Mouse (Mus musculus) left cerebral cortex, postnatal 25 days (tissue): ENCODE measurements around the gene Stk39. TPM values are rescaled to one million over a fixed set of nuclear protein-coding genes. Genes with fewer than 3 reads are reported as not detected.
"Not testable (repeated sequence)": the region's sequence is repeated elsewhere in the genome, so short reads cannot be mapped to it uniquely, and the experiment has no call there.

Experiments used
- DNase-seq, 2 experiments: peaks; one replicate each; pipeline ENCODE4 v3.0.0; 2022; ENCODE audit warnings: low spot score in 2 of 2, mixed read lengths in 1 of 2
- intact Hi-C: fragments of 180-260 bp; cut with DNase I; formaldehyde crosslinking; loops from one replicate; pipeline ENCODE4 v1.15.1; 2025
- total RNA-seq, 2 experiments: library from RNA; stranded (reverse); gene quantifications; 2 replicates each; pipeline ENCODE4 v1.2.3; 2021

Stk39 gene
- total RNA-seq, 2 experiments from 2014 or later: 67.1 to 72.0 TPM

GRCm38 (mm10) chr2:68269646-68270045 is 202.4 kb downstream of the Stk39 start:
- intact Hi-C loops: no loop called here
- DNase-seq: no peak

DNA sequence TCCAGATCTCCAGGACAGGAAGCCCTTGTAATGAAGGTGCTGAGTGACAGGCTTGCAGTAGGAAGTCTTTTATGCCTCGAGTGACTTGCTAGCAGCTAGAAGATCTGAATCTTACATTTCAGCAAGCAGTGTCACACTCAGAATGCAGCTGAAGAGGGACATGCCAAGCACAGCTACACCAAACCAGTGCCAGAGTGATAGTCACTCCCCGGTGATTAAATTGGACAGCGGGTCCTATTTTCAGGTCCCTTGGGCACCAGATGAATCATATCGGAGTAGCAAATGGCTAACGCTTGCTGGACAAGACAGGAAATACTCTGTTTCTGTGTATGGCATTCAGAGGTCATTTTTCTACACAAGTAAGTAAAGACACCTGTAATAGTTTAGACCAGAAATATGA is 207.2 kb downstream of the Stk39 start:
- peak in 1 of 2 experiments; percentile 13 for DNase-seq
- intact Hi-C loops: no loop called here

DNA sequence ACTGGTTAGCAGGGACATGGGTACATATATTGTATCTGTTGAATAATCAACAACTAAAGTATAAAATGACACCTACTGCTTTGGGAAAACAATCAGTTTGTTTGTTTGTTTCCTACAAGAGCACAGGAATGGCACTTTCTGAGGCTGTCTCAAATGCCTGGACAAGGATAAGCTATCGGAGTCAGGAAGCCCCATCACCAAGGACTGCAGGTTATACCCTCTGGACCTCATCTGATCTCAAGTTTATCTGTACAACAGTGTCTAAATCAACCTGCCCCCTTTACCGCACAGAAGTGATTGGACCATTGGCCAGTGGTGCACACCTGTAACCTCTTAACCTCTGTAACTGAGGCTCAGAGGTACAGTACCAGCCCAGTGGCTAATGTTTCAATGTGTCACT is 211.2 kb downstream of the Stk39 start:
- DNase-seq: no peak
- intact Hi-C loops: no loop called here

DNA sequence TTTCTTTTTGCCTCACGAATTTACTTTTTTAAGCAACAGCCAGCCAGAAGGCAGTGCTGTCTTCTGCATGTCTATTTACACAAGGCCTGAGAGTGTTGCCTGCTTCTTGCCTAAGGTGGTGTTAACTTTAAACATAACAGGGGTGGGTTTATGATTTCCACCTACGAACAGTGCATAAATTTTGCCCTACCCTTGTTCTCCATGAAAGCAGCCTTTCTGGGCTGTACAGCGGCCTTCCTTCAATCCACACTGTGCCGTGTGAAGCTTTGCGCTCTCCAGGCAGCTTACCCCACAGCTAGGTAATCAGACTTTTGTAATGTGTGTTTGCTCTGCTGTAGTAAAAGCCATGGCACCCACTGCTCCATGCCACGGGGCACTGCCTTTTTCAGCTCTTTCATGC is 214.5 kb downstream of the Stk39 start:
- peak; percentile 24 to 83 for DNase-seq
- intact Hi-C loops: loop anchor here (2.0 kb wide), 1 partner anchor 47 kb away; no protein-coding TSS in a partner anchor

DNA sequence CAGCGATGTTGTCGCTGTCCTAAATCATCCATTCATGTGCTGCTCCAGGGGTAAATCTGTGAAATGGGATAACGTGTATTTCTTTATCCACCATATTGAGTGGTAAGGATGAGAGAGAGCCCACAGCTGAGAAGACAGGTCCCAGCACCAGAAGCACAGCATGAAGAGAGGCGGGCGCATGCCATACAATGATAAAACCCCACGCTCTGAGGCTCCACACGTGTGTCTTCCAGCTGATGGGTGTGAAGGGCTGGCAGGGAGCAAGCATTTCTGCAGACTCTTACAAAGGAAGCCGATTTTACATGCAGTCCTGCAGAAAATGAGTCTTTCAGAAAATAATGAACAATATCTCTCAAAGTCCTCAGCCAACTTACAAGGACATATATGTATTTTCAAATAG is 215.6 kb downstream of the Stk39 start:
- peak in 1 of 2 experiments; percentile 71 for DNase-seq
- intact Hi-C loops: loop anchor here (2.0 kb wide), 1 partner anchor 48 kb away; no protein-coding TSS in a partner anchor

DNA sequence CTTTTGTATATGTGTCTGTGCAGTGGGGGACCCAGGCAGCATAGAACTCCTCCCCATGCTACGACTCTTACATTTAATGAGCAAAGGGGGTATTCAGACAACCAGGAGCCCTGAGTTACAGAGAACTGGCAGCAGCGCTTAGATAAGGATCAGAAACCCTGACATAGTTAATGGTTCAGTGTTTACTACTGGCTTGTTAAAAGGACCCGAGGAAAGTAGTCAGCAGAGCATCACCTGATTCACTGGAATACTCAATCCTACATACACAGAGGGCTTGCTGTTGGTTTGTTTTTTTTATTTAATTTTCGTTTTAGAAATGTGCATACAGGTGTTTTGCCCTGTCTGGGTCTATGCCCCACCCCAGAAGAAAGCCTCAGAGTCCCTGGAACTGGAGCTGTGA is 217.3 kb downstream of the Stk39 start:
- DNase-seq: no peak
- intact Hi-C loops: no loop called here

DNA sequence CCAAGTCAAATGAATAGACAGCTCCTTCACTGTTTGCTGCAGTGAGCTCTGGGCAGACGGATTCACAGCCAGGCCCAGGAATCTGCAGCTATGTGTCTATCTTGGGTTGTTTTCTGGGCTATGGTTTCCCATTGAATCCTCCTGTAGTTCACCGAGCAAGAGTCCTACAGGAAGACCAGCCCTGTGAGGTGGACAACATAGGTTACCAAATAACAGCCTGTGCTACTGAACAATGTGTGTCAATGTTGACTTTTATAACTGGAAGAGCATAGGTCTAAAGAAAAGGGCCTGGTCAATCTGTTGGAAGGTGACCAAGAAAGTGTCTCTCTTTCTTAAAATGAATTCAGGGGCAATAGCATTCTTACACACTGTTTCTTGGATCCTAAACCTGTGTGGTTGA is 218.8 kb downstream of the Stk39 start:
- DNase-seq: no peak
- intact Hi-C loops: no loop called here

- intact Hi-C loops: no loop called here
- no peak for DNase-seq
Measured at GRCm38 (mm10) chr2:68252048-68252758, 219.9 kb downstream of the Stk39 start.

DNA sequence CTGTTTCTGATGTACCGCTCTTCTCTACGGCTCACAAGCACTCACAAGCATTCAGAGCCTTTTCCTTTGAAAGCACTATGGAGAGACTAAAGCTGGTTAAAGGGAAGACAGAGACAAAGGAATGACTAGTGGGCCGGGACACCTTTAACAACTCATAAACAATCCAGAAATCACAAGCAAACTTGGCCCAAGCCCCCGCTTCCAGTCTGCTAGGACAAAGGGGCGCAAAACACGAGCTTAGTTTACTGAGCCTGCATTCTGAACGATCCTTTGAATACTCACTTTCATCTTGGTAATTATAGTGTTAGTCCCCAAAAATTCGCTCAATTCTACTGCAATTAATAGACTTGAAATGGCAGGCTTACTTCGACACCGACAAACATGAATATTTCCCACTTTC is 221.2 kb downstream of the Stk39 start:
- DNase-seq: no peak
- intact Hi-C loops: no loop called here

- no peak for DNase-seq
- intact Hi-C loops: no loop called here
Measured at GRCm38 (mm10) chr2:68249855-68250424, 222.1 kb downstream of the Stk39 start.

GRCm38 (mm10) chr2:68246284-68246683 is 225.8 kb downstream of the Stk39 start:
- DNase-seq: no peak
- intact Hi-C loops: no loop called here

- no peak for DNase-seq
- intact Hi-C loops: no loop called here
Measured at GRCm38 (mm10) chr2:68244556-68244955, 227.5 kb downstream of the Stk39 start.

- DNase-seq: no peak
- intact Hi-C loops: no loop called here
Measured at GRCm38 (mm10) chr2:68243879-68244553, 228.1 kb downstream of the Stk39 start.

GRCm38 (mm10) chr2:68243273-68243672 is 228.8 kb downstream of the Stk39 start:
- DNase-seq: no peak
- intact Hi-C loops: no loop called here

- intact Hi-C loops: no loop called here
- no peak for DNase-seq
Measured at GRCm38 (mm10) chr2:68242069-68242468, 230.0 kb downstream of the Stk39 start.

GRCm38 (mm10) chr2:68241640-68242039 is 230.4 kb downstream of the Stk39 start:
- intact Hi-C loops: no loop called here
- no peak for DNase-seq

DNA sequence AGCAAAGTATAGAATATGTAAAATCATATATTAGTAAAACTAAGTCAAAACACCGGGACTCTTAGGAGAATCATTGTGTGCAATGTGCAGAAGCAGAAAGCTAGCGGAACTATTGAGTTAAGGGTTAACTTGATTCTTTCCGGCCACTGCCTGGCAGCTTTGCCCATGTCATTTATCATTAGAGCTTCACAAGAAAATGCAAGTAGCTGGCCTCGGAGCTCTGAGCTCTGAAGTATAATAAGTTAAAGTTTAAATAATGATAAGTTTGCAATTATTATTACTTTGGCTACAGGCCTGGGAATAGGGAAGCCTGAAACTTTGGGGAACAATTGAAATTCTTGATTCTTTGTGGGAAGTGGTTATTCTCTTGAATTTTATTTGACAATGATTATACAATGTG is 232.7 kb downstream of the Stk39 start:
- intact Hi-C loops, DNase-seq: not testable (repeated sequence)

DNA sequence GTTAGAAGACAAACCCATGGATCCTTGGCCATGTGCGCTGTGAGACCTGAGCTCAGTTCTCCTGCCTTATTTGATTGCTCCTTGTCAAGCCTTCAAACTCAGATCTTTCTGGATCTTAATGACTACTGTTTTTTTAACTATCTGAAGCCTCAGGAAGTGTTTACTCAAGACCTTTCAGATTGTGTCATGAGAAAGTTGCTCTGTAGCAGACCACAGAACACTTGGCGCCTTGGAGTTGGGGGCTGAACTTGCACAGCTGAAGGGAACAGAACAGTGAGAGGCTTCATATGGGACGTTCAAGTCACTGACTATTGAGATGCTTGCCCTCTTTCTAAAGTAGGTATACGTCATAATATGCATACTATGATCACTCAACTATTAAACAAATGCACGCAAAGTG is 239.1 kb downstream of the Stk39 start:
- DNase-seq: no peak
- intact Hi-C loops: no loop called here

DNA sequence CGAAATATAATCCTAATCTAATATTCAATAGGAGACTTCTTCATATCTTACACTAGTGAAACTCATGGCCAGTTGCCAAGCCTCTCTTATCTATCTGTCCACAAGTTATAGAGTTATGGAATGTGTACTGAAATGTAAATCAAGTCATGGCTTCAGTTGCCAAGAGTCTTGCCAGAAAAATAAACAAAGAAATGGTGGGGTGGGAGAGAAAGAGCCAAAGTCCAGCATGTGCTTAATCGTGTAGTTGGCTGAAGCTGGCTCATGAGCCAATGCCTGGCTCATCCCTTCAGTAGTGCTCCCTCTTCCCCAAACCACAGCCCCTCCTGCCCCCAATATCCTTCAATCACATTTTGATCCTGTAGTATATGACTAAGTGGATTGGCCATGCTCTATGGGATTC is 242.2 kb downstream of the Stk39 start:
- no peak for DNase-seq
- intact Hi-C loops: no loop called here

DNA sequence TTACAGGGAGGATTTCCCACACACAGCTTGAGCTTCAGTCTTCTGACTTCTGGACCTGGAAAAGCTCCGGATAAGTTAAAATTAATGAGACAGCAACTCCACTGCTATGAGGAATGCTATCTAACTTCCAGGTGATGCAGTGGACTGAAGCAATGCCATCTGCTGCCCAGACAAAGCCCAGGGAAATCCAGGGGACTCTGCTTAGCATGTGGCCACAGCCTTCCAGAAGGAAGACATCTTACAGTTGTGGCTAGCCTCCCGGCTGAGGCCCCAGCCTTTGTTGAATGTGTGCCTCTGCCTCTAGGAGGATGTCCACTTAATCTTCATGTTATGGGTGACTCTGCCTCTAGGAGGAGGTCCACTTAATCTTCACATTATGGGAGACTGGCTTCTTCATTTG is 243.0 kb downstream of the Stk39 start:
- intact Hi-C loops: no loop called here
- no peak for DNase-seq
